Mouse (Mus musculus): Measurements from ENCODE around the gene 3110009E18Rik. TPM values are rescaled to one million over a fixed set of nuclear protein-coding genes. Genes with fewer than 3 reads are reported as not detected.

3110009E18Rik gene
- total and polyA plus RNA-seq, 2 experiments from 2014 or later: 2.2 to 10.7 TPM

DNA sequence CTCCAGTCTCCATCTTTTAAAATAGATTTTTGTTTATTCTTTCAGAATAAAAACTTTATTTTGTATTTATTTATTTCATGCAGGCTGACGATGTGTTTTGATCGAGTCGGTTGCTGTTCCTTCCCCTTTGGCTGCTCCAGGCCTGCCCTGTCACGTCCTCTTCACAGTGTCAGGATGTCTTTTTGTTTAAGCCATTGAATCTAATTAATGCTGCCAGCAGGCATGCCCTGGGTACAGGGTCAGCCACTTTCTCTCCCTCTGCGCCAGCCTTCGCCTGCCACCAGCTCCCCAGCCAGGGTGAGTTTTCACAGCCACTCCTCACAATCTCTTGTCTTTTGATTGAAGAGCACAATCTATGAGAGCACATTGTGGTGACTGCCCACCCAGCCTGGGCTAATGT lies 99.9 kb downstream of the 3110009E18Rik start:
- Histone ChIP-seq H3K36me3 (ENCODE audit: insufficient read depth, low read length) (no peaks in the 10 kb centered on the region), H3K9ac (replicated peaks; ENCODE audit: low read length) (no peak overlapping the region), H3K4me1 (ENCODE audit: insufficient read depth, low read length) (no peaks in the 10 kb centered on the region), H3K4me3 (ENCODE audit: low read length) (no peak overlapping the region), H3K9me3 (ENCODE audit: low read length) (no peaks in the 10 kb centered on the region), H3K27me3 (ENCODE audit: insufficient read depth, low read length) (no peaks in the 10 kb centered on the region), H3K27ac (no peak overlapping the region), H3K4me2 (ENCODE audit: low read depth, low read length) (no peak overlapping the region)
- ATAC-seq (no peak), DNase-seq (ENCODE audit: low spot score) (no peak)
- TF ChIP-seq CTCF (IDR thresholded peaks at IDR 0.05; ENCODE audit: low read depth): no peak
- WGBS: 44% methylated on average over 6 of the region's 6 CpGs

DNA sequence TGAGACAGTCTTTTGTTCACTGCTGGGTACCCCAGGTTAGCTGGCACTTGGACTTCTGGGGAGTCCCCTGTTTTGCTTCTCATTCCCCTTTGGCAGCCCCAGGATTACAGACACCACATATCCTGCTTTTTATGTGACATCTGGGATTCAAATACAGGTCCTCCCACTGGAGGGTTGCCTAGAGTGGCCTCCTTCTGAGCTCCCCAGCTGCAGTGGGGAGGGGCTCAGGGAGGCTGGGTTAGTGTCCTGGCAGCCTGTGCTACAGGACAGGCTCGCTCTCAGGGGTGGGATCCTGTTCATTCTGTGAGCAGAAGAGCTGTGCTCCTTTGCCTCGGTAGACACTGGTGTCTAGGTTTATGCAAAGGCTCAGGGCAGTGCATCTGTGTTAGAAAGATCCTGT lies 100.3 kb downstream of the 3110009E18Rik start:
- no peak overlapping the region for H3K9ac ChIP-seq (replicated peaks; ENCODE audit: low read length)
- H3K4me1 ChIP-seq (ENCODE audit: insufficient read depth, low read length): no peaks in the 10 kb centered on the region
- H3K27me3 ChIP-seq (ENCODE audit: insufficient read depth, low read length): no peaks in the 10 kb centered on the region
- DNase-seq (ENCODE audit: low spot score) (no peak), ATAC-seq (no peak)
- no peak overlapping the region for H3K4me3 ChIP-seq (ENCODE audit: low read length)
- H3K36me3 ChIP-seq (ENCODE audit: insufficient read depth, low read length): no peaks in the 10 kb centered on the region
- 69% methylated on average over 2 of the region's 2 CpGs for WGBS
- H3K9me3 ChIP-seq (ENCODE audit: low read length): no peaks in the 10 kb centered on the region
- TF ChIP-seq CTCF (IDR thresholded peaks at IDR 0.05; ENCODE audit: low read depth): no peak
- H3K4me2 ChIP-seq (ENCODE audit: low read depth, low read length): no peak overlapping the region
- H3K27ac ChIP-seq: no peak overlapping the region

DNA sequence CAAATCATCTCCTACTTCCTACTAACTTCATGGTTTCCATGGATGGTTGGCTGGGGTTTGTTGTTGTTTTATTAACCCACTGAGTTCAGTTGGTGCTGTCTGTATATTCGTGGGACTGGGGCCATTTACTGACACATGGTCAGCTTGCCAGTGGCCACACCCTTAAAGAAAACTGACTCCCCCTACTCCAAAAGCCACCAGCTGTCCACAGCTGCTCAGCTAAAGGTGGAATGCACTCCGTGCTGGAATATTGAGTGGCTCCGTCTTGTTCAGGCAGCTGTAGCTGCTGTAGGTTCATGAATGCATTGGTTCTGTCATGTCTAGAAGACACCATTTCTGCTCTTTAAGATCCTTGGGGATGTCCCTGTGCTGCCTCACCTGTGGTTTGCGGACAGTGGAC lies 102.6 kb downstream of the 3110009E18Rik start:
- Histone ChIP-seq H3K4me2 (ENCODE audit: low read depth, low read length) (no peak overlapping the region), H3K27ac (no peak overlapping the region), H3K36me3 (ENCODE audit: insufficient read depth, low read length) (no peaks in the 10 kb centered on the region), H3K4me1 (ENCODE audit: insufficient read depth, low read length) (no peaks in the 10 kb centered on the region), H3K9me3 (ENCODE audit: low read length) (no peaks in the 10 kb centered on the region), H3K27me3 (ENCODE audit: insufficient read depth, low read length) (no peaks in the 10 kb centered on the region), H3K9ac (replicated peaks; ENCODE audit: low read length) (no peak overlapping the region), H3K4me3 (ENCODE audit: low read length) (no peak overlapping the region)
- 78% methylated on average over 4 of the region's 4 CpGs for WGBS
- no peak for ATAC-seq
- no peak for TF ChIP-seq CTCF (IDR thresholded peaks at IDR 0.05; ENCODE audit: low read depth)
- no peak for DNase-seq (ENCODE audit: low spot score)

DNA sequence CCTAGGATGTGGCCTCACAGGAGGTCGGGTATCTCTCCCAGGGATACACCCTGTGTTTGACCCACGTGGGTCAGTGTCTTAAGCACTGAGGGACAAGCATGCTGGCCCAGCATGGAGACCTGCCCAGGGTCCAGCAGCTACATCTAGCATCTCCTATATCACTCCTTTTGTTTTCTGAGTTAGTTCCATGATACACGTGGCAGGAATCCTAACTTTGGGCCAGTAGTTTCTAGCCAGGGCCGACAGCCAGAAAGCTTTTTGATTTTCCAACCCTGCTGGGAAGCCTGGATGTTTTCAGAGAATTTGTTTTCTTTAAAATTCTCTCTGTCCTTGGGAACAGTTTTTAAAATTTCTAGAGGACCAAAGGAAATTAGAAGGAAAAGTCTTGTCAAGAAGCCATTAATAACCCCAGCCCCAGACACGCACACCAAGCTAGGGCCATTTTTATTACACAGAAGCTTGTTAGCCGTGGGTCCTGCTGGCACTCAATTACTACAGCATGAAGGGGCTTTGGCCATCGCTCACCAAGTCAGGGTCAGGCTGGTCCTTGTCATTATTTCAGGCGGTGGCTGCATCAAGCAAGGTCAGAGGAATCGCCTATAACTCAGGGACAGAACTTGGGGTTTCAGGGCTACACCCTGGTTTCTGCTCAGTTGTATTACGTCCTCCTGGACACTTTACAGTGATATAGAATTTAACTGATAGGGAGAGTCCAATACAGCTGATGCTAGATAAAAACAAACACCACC lies 108.9 kb downstream of the 3110009E18Rik start:
- Histone ChIP-seq H3K4me2 (ENCODE audit: low read depth, low read length) (no peak overlapping the region), H3K4me3 (ENCODE audit: low read length) (no peak overlapping the region), H3K27ac (no peak overlapping the region), H3K4me1 (ENCODE audit: insufficient read depth, low read length) (no peaks in the 10 kb centered on the region), H3K27me3 (ENCODE audit: insufficient read depth, low read length) (no peaks in the 10 kb centered on the region), H3K9ac (replicated peaks; ENCODE audit: low read length) (no peak overlapping the region), H3K9me3 (ENCODE audit: low read length) (no peaks in the 10 kb centered on the region), H3K36me3 (ENCODE audit: insufficient read depth, low read length) (no peaks in the 10 kb centered on the region)
- no peak for TF ChIP-seq CTCF (IDR thresholded peaks at IDR 0.05; ENCODE audit: low read depth)
- DNase-seq (ENCODE audit: low spot score) (peak; percentile 20), ATAC-seq (no peak)
- 60% methylated on average over 10 of the region's 10 CpGs for WGBS

DNA sequence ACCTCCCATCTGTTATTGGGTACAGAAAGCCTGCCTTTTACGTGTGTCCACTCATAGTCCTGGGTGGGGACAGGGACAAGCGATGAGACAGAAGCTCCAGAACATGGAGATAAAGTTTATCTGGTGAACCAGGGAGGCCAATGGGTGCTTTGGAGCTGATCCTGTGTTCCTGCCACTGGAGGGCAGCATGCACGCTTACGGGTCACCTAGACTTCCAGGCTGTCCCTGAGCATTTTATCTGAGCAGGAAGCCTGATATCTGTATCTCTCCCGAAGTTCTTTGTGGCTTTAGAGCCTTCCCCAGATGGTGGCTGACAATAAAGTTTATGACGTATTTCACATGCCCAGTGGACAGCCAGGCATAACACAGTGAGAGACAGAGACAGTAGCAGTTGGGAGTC lies 110.3 kb downstream of the 3110009E18Rik start:
- WGBS: 38% methylated on average over 6 of the region's 6 CpGs
- no peak overlapping the region for H3K4me2 ChIP-seq (ENCODE audit: low read depth, low read length)

DNA sequence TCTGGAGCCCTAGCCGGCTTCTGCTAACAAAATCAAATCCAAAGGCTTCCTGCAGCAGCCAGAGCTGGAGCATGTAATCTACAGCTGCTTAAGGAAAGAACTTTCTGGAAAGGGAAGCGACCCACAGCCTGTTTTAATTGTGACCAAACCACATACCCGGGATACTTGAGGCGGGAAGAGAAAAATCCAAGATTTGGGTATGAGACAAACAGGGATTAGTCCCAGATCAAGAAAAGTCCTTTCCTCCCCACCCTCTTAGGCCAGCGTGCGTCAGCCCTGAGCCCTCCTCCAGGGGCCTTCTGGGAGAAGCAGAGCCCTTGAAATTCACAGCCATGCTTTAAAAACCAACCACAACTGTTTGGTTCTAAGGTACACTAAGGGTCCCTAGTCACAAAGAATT lies 111.2 kb downstream of the 3110009E18Rik start:
- H3K9me3 ChIP-seq (ENCODE audit: low read length): no peaks in the 10 kb centered on the region
- H3K4me3 ChIP-seq (ENCODE audit: low read length): no peak overlapping the region
- no peaks in the 10 kb centered on the region for H3K27me3 ChIP-seq (ENCODE audit: insufficient read depth, low read length)
- DNase-seq (ENCODE audit: low spot score): no peak
- ATAC-seq: no peak
- TF ChIP-seq CTCF (IDR thresholded peaks at IDR 0.05; ENCODE audit: low read depth): no peak
- no peaks in the 10 kb centered on the region for H3K4me1 ChIP-seq (ENCODE audit: insufficient read depth, low read length)
- no peaks in the 10 kb centered on the region for H3K36me3 ChIP-seq (ENCODE audit: insufficient read depth, low read length)
- 77% methylated on average over 6 of the region's 6 CpGs for WGBS
- H3K9ac ChIP-seq (replicated peaks; ENCODE audit: low read length): no peak overlapping the region
- no peak overlapping the region for H3K4me2 ChIP-seq (ENCODE audit: low read depth, low read length)
- H3K27ac ChIP-seq: no peak overlapping the region

More for the DNA sequence above, 110.3 kb downstream of the 3110009E18Rik start:
- Histone ChIP-seq H3K36me3 (ENCODE audit: insufficient read depth, low read length) (no peaks in the 10 kb centered on the region), H3K9ac (replicated peaks; ENCODE audit: low read length) (no peak overlapping the region), H3K9me3 (ENCODE audit: low read length) (no peaks in the 10 kb centered on the region), H3K27me3 (ENCODE audit: insufficient read depth, low read length) (no peaks in the 10 kb centered on the region), H3K27ac (no peak overlapping the region), H3K4me3 (ENCODE audit: low read length) (no peak overlapping the region), H3K4me1 (ENCODE audit: insufficient read depth, low read length) (no peaks in the 10 kb centered on the region)
- TF ChIP-seq CTCF (IDR thresholded peaks at IDR 0.05; ENCODE audit: low read depth): peak; percentile 85
- ATAC-seq (peak; percentile 50), DNase-seq (ENCODE audit: low spot score) (peak; percentile 79)

DNA sequence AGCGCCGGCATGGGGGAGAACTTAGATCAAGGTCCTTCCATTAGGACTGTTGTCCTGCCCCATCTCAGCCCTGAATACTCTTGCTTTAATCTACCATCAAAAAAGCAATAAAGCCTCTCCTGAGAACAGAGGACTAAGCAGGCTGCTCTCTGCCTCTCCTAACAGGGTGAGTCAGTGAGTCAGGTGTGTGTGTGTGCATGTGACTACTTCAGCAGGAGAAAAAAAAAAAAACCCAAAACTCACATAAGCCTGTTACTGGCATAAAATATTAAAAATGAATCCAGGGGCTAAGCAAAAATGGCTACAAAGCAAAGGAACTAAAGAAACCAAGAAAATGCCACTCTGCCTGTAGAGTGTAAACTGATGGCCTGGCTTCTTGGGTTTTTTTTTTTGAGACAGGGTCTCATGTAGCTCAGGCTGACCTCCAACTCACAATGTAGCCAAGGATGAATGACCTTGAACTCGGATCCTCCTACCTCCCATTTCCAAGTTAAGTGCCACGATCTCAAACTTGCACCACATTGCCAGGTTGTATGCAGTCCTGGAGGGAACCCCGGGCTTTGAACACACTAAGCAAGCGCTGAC lies 114.7 kb downstream of the 3110009E18Rik start:
- Histone ChIP-seq H3K4me2 (ENCODE audit: low read depth, low read length) (no peak overlapping the region), H3K27me3 (ENCODE audit: insufficient read depth, low read length) (no peaks in the 10 kb centered on the region), H3K27ac (no peak overlapping the region), H3K4me3 (ENCODE audit: low read length) (no peak overlapping the region), H3K4me1 (ENCODE audit: insufficient read depth, low read length) (no peaks in the 10 kb centered on the region), H3K36me3 (ENCODE audit: insufficient read depth, low read length) (no peaks in the 10 kb centered on the region), H3K9ac (replicated peaks; ENCODE audit: low read length) (no peak overlapping the region), H3K9me3 (ENCODE audit: low read length) (no peaks in the 10 kb centered on the region)
- no peak for ATAC-seq
- DNase-seq (ENCODE audit: low spot score): no peak
- TF ChIP-seq CTCF (IDR thresholded peaks at IDR 0.05; ENCODE audit: low read depth): no peak
- 88% methylated on average over 6 of the region's 6 CpGs for WGBS
